Mouse (Mus musculus) embryonic facial prominence, embryonic 11.5 days (tissue): ENCODE measurements at regions not wholly inside any gene's neighbourhood (a gene's known extent, or its start where the extent isn't known, plus 50 kb on each side); places are given as distances from the start of the nearest gene placed in this dataset.

Source experiments
- ATAC-seq: fragments of 200-750 bp; cut with Nextera tagmentation; replicated peaks from 2 replicates; pipeline ENCODE4 v1.8.0; 2017; ENCODE audit warnings: low read depth; ENCODE audit not compliant: insufficient number of reproducible peaks, low FRiP score, low TSS enrichment
- DNase-seq: peaks from one replicate; pipeline ENCODE4 v3.0.0-alpha.2; 2015; ENCODE audit warnings: low spot score
- H3K27ac ChIP-seq: fragments of 300-500 bp; sonication (generic); replicated peaks from 2 replicates; pipeline ENCODE4 v1.5.1; 2014; ENCODE audit warnings: mild to moderate bottlenecking, low read depth, low read length, control low read depth
- H3K27me3 ChIP-seq: fragments of 300-500 bp; sonication (generic); 2 replicates; pipeline ENCODE4 v1.6.1; 2014; ENCODE audit warnings: mild to moderate bottlenecking, low read length, moderate library complexity, mixed read lengths; ENCODE audit not compliant: control insufficient read depth, insufficient read depth
- H3K36me3 ChIP-seq: fragments of 300-500 bp; sonication (generic); replicated peaks from 2 replicates; pipeline ENCODE4 v1.6.1; 2014; ENCODE audit warnings: low read depth, mild to moderate bottlenecking, low read length, moderate library complexity, mixed read lengths; ENCODE audit not compliant: control insufficient read depth, insufficient read depth
- H3K4me1 ChIP-seq: fragments of 300-500 bp; sonication (generic); 2 replicates; pipeline ENCODE4 v1.6.1; 2014; ENCODE audit warnings: low read length, mixed read lengths; ENCODE audit not compliant: control insufficient read depth, insufficient read depth
- H3K4me2 ChIP-seq: fragments of 300-500 bp; sonication (generic); 2 replicates; pipeline ENCODE4 v1.6.1; 2014; ENCODE audit warnings: low read depth, mild to moderate bottlenecking, control low read depth, low read length, moderate library complexity
- H3K4me3 ChIP-seq: fragments of 300-500 bp; sonication (generic); 2 replicates; pipeline ENCODE4 v1.5.1; 2014; ENCODE audit warnings: low read depth, low read length, control low read depth
- H3K9ac ChIP-seq: fragments of 300-500 bp; sonication (generic); replicated peaks from 2 replicates; pipeline ENCODE4 v1.6.1; 2014; ENCODE audit warnings: mild to moderate bottlenecking, control low read depth, low read length
- H3K9me3 ChIP-seq: fragments of 300-500 bp; sonication (generic); replicated peaks from 2 replicates; pipeline ENCODE4 v1.6.1; 2016; ENCODE audit warnings: mild to moderate bottlenecking, low read length, inconsistent platforms, mixed read lengths; ENCODE audit not compliant: control insufficient read depth
- WGBS: fragments of 180-500 bp; shearing (Covaris S2); extraction: QIAGEN DNeasy Blood & Tissue Kit; methylation state at CpG from one replicate; pipeline ENCODE4 v1.1.7; 2014; 5-methylcytosine and 5-hydroxymethylcytosine counted together

GRCm38 (mm10) chr15:55999605-56000004 is 1477.8 kb downstream of the Slc22a22 start:
- DNase-seq (no peak), ATAC-seq (no peak)
- H3K4me1 ChIP-seq = no peaks in the 10 kb centered on the region
- H3K36me3 ChIP-seq = no peaks in the 10 kb centered on the region
- H3K9me3 ChIP-seq = no peaks in the 10 kb centered on the region
- 91% methylated on average over 4 of the region's 4 CpGs for whole genome bisulfite sequencing
- no peak overlapping the region for H3K4me3 ChIP-seq
- H3K27ac ChIP-seq = no peak overlapping the region
- no peaks in the 10 kb centered on the region for H3K27me3 ChIP-seq
- no peak overlapping the region for H3K4me2 ChIP-seq
- no peak overlapping the region for H3K9ac ChIP-seq

DNA sequence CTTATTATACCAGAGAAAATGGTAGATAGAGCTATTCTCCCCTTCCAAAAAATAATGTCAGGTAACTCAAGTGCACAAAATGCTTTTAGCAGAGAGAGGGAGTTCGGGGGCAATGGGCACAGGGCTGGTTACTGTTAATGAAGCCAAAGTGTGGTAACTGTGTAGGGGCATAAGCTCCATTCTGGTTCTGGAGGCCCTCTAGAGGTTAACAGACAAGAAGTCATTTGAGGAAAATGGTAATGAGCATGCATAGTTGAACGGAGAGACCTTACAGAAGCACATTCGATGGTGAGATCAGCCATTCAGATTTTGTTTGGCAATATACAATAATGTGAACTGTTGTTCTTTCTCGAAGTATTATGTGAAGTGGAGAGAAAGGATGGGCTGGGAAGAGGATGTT is 1479.4 kb downstream of the Slc22a22 start:
- DNase-seq (no peak), ATAC-seq (no peak)
- Histone ChIP-seq H3K4me1 (no peaks in the 10 kb centered on the region), H3K4me3 (no peak overlapping the region), H3K27me3 (no peaks in the 10 kb centered on the region), H3K4me2 (no peak overlapping the region), H3K9ac (no peak overlapping the region), H3K27ac (no peak overlapping the region), H3K36me3 (no peaks in the 10 kb centered on the region), H3K9me3 (no peaks in the 10 kb centered on the region)
- WGBS = 80% methylated on average over 4 of the region's 4 CpGs

GRCm38 (mm10) chr15:55994680-55995079 is 1482.7 kb downstream of the Slc22a22 start:
- no peak for DNase-seq
- H3K4me1 ChIP-seq = no peaks in the 10 kb centered on the region
- H3K9me3 ChIP-seq = no peaks in the 10 kb centered on the region
- H3K9ac ChIP-seq = no peak overlapping the region
- H3K27ac ChIP-seq = no peak overlapping the region
- WGBS = 80% methylated on average over 3 of the region's 3 CpGs
- H3K27me3 ChIP-seq = no peaks in the 10 kb centered on the region
- ATAC-seq = no peak
- no peak overlapping the region for H3K4me2 ChIP-seq
- H3K36me3 ChIP-seq = no peaks in the 10 kb centered on the region
- no peak overlapping the region for H3K4me3 ChIP-seq

GRCm38 (mm10) chr15:55975843-55976242 is 1501.6 kb downstream of the Slc22a22 start:
- H3K9me3 ChIP-seq = no peaks in the 10 kb centered on the region
- DNase-seq (no peak), ATAC-seq (no peak)
- no peaks in the 10 kb centered on the region for H3K36me3 ChIP-seq
- WGBS = 82% methylated on average over 14 of the region's 14 CpGs
- no peaks in the 10 kb centered on the region for H3K4me1 ChIP-seq
- no peak overlapping the region for H3K4me2 ChIP-seq
- H3K27me3 ChIP-seq = no peaks in the 10 kb centered on the region
- no peak overlapping the region for H3K4me3 ChIP-seq
- H3K9ac ChIP-seq = no peak overlapping the region
- no peak overlapping the region for H3K27ac ChIP-seq

- DNase-seq (peak; percentile 55), ATAC-seq (0 out of 2 replicates have a peak, but pooled peaks have one; percentile 56)
- Histone ChIP-seq H3K27me3 (no peaks in the 10 kb centered on the region), H3K9ac (no peak overlapping the region), H3K4me3 (no peak overlapping the region), H3K4me2 (no peak overlapping the region), H3K4me1 (no peaks in the 10 kb centered on the region), H3K27ac (no peak overlapping the region), H3K9me3 (no peaks in the 10 kb centered on the region), H3K36me3 (no peaks in the 10 kb centered on the region)
- 38% methylated on average over 2 of the region's 2 CpGs for WGBS
Observed at GRCm38 (mm10) chr15:55966780-55967179, 1510.6 kb downstream of the Slc22a22 start.

DNA sequence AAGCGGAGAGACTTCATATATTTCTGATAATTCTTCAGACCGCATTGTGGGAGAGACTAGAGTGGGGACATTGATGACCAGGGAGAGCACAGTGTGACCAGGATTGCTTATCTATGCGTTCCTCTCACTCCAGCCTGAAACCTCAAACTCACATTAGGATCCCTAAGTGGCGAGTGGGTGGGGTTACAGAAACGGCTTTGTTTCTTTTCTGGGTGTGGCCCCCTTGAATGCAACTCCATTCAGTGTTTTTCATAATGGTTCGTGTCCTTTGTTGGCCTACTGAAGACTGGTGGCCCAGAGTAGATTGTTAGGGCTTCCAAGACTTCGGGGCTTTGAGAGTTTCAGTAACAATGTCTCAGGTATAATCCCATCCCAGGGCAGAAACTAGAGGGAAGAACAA is 1512.1 kb downstream of the Slc22a22 start:
- Histone ChIP-seq H3K9me3 (no peaks in the 10 kb centered on the region), H3K4me2 (no peak overlapping the region), H3K36me3 (no peaks in the 10 kb centered on the region), H3K27me3 (no peaks in the 10 kb centered on the region), H3K27ac (no peak overlapping the region), H3K4me3 (no peak overlapping the region), H3K9ac (no peak overlapping the region), H3K4me1 (no peaks in the 10 kb centered on the region)
- ATAC-seq = no peak
- 73% methylated on average over 7 of the region's 7 CpGs for WGBS
- no peak for DNase-seq

- ATAC-seq = no peak
- H3K27ac ChIP-seq = no peak overlapping the region
- H3K9ac ChIP-seq = no peak overlapping the region
- H3K36me3 ChIP-seq = no peaks in the 10 kb centered on the region
- no peak overlapping the region for H3K4me2 ChIP-seq
- no peaks in the 10 kb centered on the region for H3K27me3 ChIP-seq
- H3K4me1 ChIP-seq = no peaks in the 10 kb centered on the region
- no peak for DNase-seq
- no peaks in the 10 kb centered on the region for H3K9me3 ChIP-seq
- whole genome bisulfite sequencing = 94% methylated on average over 3 of the region's 3 CpGs
- no peak overlapping the region for H3K4me3 ChIP-seq
Observed at GRCm38 (mm10) chr15:55962093-55962492, 1515.3 kb downstream of the Slc22a22 start.
